Mouse (Mus musculus): Measurements from ENCODE around the gene Heyl.
"Not testable (repeated sequence)": the region's sequence is repeated elsewhere in the genome, so short reads cannot be mapped to it uniquely, and the experiment has no call there.

Heyl gene

DNA sequence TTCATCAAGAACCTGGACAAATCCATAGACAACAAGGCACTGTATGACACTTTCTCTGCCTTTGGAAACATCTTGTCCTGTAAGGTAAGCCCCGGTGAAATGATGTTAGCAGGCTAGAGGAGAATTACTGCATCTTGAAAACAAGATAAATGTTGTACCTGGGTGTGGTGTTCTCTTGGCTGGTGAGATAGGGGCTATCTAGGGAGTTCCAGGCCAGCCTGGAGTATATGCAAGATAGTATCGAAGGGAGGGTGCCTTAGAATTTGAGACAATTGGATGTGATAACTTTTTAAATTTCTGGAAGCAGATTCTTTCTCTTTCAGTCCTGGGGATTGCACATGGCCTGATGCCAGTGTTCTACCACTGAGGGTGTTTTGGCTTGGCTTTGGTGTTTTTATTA lies 53.4 kb downstream of the Heyl start:
- DNase-seq: no peak

DNA sequence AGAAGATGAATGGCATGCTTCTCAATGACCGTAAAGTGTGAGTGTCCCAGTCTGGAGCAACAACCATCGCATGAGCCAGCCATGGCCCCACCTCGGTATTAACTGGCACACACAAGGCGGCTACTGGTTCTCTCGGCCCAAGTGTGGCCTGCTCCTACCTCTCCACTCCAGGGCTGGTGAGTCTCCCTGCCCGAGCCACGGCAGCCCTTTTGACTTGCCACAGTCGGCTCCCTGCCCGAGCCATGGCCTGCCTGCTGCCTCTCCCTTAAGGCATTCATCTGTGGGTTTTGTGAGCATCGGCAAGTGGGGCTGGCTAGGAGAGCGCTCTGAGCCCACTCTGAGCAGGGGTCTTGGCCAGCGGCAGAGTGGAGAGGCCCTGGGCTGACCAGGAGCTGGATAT lies 55.7 kb downstream of the Heyl start:
- no peak for DNase-seq

DNA sequence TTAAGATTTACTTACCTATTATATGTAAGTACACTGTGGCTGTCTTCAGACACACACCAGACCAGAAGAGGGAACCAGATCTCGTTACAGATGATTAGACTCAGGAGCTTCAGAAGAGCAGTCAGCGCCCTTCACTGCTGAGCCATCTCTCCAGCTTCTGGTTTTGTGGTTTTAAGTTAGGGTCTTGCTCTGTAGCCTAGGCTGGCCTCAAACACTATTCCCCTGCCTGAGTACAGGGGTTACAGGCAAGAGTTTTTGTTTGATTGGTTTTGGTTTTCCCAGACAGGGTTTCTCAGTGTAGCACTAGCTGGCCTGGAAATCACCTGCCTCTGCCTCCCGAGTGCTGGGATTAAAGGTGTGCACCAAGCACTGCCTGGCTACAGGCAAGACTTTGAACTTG lies 59.0 kb downstream of the Heyl start:
- no peak for DNase-seq

DNA sequence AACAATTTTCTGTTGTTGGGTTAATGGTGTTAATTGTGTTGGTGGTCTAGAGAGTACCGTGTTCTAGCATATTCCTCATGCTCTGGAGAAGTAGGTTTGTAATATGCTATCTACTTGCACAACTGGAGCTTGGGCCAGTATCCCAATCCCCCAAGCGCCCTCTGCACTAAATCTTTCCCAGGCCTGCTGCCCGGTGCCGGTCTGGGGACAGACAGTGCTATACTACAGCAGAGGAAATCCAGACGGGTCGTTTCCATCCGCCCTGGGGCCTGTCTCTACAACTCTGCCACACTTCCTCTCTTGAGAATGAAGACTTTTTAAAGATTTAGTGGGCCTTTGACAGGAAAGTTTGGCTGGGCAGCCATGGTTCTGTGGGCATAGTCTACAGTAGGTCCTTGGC lies 59.6 kb downstream of the Heyl start:
- peak; percentile 67 for DNase-seq

DNA sequence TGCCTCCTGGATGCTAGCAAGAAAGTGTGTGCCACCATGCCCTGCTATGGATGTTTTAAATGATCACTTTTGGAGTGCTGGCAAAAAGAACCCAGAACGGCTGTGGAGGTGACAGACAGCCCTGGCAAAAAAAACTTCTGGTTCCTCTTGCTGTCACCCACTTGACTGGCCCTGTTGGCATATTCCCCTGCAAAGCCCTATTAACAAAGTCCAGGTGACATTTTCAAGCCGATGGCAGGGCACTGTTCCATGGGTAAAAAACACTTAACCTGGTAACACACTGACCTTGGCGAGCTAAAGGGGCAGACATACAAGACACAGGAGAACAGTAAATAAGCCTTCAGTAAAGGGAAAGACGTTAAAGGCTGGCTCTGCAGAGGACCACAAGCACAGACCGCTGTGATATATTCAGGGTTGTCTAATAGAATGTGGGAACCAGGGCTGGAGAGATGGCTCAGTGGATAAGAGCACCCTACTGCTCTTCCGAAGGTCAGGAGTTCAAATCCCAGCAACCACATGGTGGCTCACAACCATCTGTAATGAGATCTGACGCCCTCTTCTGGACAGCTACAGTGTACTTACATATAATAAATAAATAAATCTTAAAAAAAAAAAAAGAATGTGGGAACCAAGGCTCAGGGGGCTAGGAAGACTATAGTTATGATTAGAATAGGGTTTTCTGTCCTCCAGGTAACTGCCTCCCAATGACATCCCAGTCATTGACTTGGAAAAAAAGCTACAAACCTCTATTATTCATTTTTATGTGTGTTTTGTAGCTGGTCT lies 60.5 kb downstream of the Heyl start:
- DNase-seq: no peak

DNA sequence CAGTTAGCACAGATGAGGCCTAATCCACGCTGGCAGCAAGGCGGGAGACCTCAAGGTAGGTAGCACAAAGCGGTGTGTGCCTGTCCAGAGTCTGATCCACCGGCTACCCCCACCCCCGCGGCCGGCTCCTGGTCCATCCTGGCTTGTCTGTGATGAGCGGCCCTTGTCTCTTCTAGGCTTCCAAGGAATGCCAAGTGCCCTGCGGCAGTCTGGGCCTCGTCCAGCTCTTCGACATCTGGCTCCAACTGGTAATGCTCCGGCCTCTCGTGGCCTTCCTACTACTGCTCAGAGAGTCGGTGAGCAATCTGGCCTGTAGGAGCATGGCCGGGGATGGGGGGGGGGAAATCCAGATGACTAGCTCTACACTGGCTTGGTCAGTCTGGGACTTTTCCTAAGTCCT lies 61.7 kb downstream of the Heyl start:
- not testable (repeated sequence) for DNase-seq

DNA sequence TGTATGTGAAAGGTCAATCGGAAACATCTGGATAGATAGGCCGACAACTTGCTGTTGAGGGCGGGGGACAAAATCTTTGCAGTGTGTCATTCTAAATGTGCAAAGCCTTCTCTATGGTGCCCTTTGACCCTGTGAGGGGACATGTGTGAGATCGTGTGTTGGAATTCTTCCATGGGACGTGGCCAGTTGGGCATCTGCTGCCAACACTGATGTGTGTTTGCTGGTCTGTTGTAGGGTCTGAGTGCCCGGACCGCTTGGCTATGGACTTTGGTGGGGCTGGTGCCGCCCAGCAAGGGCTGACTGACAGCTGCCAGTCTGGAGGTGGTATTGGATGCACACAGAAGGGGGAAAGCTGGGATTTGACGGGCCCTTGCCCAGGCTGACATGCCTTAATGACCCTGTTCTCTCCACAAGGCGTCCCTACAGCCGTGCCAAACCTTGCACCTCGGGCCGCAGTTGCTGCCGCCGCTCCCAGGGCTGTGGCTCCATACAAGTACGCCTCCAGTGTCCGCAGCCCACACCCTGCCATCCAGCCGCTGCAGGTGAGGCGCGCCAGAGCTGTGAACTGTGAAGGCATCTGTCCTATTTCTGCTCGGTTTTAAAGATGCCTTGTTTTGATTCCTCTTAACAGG lies 62.3 kb downstream of the Heyl start:
- DNase-seq: no peak

DNA sequence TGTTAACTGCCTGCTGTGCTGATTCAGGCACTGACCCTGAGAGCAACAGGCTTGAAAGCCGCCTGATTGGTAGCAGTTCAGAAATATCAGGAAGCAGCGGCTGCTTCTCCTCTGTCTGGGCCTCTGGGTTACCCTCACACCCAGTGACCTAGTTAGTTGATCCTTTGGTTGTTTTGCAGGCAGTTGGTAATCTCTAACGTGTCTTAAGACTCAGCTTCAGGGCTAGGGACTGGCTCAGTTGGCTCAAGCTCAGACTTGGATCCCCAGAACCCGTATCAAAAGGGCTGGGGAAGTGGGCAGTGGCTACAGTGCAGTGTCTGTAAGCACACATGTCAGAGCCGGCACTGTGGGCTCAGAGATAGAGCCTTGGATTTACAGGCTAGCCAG lies 62.8 kb downstream of the Heyl start:
- no peak for DNase-seq

DNA sequence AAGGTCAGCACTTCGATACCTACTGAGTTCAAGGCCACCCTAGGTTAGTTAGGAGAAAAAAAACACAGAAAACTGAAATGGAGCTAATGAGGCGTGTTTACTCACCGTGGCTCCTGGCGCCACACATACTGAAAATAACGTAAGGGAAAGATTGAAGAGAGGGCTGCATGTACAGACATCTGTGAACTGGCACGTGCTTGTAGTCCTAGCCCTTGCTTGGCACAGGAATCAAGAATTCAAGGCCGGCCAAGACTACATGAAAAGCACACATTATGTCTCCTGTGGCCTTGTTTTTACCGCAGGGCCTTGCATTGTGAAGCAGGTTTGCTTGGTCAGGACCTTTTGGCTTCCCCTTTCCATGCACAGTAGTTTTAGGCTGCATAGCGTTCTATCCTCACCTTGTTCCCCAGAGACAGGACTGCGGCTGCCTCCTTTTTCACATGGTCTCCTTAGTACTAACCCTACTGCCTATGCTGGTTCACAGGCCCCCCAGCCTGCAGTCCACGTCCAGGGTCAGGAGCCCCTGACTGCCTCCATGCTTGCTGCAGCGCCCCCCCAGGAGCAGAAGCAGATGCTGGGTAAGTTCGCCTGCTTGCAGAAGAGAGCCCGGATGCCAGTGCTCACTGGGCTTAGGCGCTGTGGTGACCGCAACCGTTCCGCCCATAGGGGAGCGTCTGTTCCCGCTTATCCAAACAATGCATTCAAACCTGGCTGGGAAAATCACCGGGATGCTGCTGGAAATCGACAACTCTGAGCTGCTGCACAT lies 64.0 kb downstream of the Heyl start:
- DNase-seq: no peak

DNA sequence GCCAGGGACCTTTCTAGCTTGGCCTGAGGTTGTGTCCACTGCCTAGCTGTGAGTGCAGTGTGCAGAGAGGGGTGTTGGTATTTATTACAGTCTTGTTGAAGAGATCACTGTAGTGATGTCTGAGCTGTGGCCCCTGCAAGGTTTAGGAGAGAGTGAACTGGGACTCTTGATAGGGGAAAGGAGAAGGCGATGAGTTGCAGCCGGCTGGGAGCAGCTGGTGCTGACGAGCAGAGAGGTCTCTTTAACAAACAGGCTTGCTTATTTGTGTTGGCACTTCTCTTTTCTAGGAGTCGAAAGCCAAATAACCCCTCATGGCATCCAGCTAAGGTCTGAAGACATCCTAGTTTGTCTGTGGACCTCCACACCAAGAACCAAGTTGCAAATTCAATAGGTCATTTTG lies 64.9 kb downstream of the Heyl start:
- peak; percentile 79 for DNase-seq

DNA sequence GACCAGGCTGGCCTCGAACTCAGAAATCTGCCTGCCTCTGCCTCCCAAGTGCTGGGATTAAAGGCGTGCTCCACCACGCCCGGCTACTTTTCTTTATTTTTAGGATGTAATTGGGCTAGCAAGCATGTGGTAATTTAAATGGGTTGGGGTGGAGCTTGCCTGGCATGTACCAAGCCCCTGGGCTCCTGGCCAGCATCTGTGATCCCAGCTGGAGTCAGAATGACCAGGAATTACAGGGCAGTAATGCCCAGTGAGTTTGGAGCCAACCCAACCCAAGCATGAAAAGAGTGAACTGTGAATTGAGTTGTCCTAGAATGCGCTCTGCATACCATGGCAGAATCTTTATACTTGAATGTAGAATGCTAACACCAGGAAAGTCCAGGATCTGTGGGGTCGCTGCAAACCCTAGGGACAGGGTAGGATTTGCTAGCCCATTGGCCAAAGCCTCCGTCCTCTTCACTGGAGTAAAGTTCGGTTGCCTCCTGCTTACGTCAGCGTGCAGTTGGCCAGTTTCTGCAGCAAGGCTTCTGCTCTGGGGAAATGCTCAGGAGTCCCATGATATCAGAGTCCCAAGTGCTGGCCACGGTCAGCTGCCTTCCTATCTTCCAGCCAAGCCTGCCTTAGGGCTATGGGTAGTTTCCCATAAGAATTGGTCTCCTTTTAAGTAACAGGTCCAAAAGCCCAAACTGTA lies 65.8 kb downstream of the Heyl start:
- peak; percentile 54 for DNase-seq

Data from kidney, postnatal 10 days (tissue).